Mouse (Mus musculus): ENCODE results near the gene Hyal3. TPM values are rescaled to one million over a fixed set of nuclear protein-coding genes. Genes with fewer than 3 reads are reported as not detected.

Gene Hyal3
- total RNA-seq, 4 experiments from 2014 or later: 1.0 to 1.7 (median 1.1) TPM

- no peak for DNase-seq (ENCODE audit: low spot score in 2 of 2)
Measured at GRCm38 (mm10) chr9:107615035-107615434, 34.4 kb downstream of the Hyal3 start.

- no peak for DNase-seq (ENCODE audit: low spot score in 2 of 2)
Measured at GRCm38 (mm10) chr9:107617461-107617860, 36.8 kb downstream of the Hyal3 start.

GRCm38 (mm10) chr9:107618098-107618497 lies 37.5 kb downstream of the Hyal3 start:
- no peak for DNase-seq (ENCODE audit: low spot score in 2 of 2)

GRCm38 (mm10) chr9:107618778-107619545 lies 38.3 kb downstream of the Hyal3 start:
- DNase-seq (ENCODE audit: low spot score in 2 of 2): no peak

GRCm38 (mm10) chr9:107619546-107619879 lies 38.9 kb downstream of the Hyal3 start:
- DNase-seq (ENCODE audit: low spot score in 2 of 2): no peak

GRCm38 (mm10) chr9:107620954-107621353 lies 40.3 kb downstream of the Hyal3 start:
- no peak for DNase-seq (ENCODE audit: low spot score in 2 of 2)

GRCm38 (mm10) chr9:107624539-107624938 lies 43.9 kb downstream of the Hyal3 start:
- DNase-seq (ENCODE audit: low spot score in 2 of 2): no peak

- no peak for DNase-seq (ENCODE audit: low spot score in 2 of 2)
Measured at GRCm38 (mm10) chr9:107624951-107625350, 44.3 kb downstream of the Hyal3 start.

GRCm38 (mm10) chr9:107625351-107626128 lies 44.9 kb downstream of the Hyal3 start:
- DNase-seq (ENCODE audit: low spot score in 2 of 2): no peak

- DNase-seq (ENCODE audit: low spot score in 2 of 2): no peak
Measured at GRCm38 (mm10) chr9:107626158-107626843, 45.7 kb downstream of the Hyal3 start.

GRCm38 (mm10) chr9:107626844-107627277 lies 46.2 kb downstream of the Hyal3 start:
- DNase-seq (ENCODE audit: low spot score in 2 of 2): no peak

- no peak for DNase-seq (ENCODE audit: low spot score in 2 of 2)
Measured at GRCm38 (mm10) chr9:107627387-107628255, 47.0 kb downstream of the Hyal3 start.

- DNase-seq (ENCODE audit: low spot score in 2 of 2): no peak
Measured at GRCm38 (mm10) chr9:107628721-107629410, 48.2 kb downstream of the Hyal3 start.

- DNase-seq (ENCODE audit: low spot score in 2 of 2): no peak
Measured at GRCm38 (mm10) chr9:107629411-107629730, 48.8 kb downstream of the Hyal3 start.

- no peak for DNase-seq (ENCODE audit: low spot score in 2 of 2)
Measured at GRCm38 (mm10) chr9:107629901-107630425, 49.3 kb downstream of the Hyal3 start.

- peak in 1 of 2 experiments; percentile 64 for DNase-seq (ENCODE audit: low spot score in 2 of 2)
Measured at GRCm38 (mm10) chr9:107630576-107630975, 50.0 kb downstream of the Hyal3 start.

GRCm38 (mm10) chr9:107631311-107631826 lies 50.8 kb downstream of the Hyal3 start:
- no peak for DNase-seq (ENCODE audit: low spot score in 2 of 2)

GRCm38 (mm10) chr9:107631861-107632260 lies 51.2 kb downstream of the Hyal3 start:
- no peak for DNase-seq (ENCODE audit: low spot score in 2 of 2)

GRCm38 (mm10) chr9:107632478-107632877 lies 51.9 kb downstream of the Hyal3 start:
- no peak for DNase-seq (ENCODE audit: low spot score in 2 of 2)

GRCm38 (mm10) chr9:107633091-107633660 lies 52.6 kb downstream of the Hyal3 start:
- peak in 1 of 2 experiments; percentile 74 for DNase-seq (ENCODE audit: low spot score in 2 of 2)

Measured in left cerebral cortex, adult 8-10 months (tissue).